Mouse (Mus musculus) E14TG2a.4 (cell line): ENCODE measurements around the gene Id2.

Experiments used
- CTCF ChIP-seq: conservative IDR thresholded peaks from 2 replicates; pipeline ENCODE4 v1.5.1; 2014; ENCODE audit warnings: low read length
- NANOG ChIP-seq: IDR thresholded peaks from 2 replicates; pipeline ENCODE4 v1.6.1; 2014; ENCODE audit warnings: borderline replicate concordance, low read length, mixed read lengths
- POU5F1 ChIP-seq: IDR thresholded peaks from 2 replicates; pipeline ENCODE4 v1.6.1; 2014; ENCODE audit warnings: low read length, borderline replicate concordance

GRCm38 (mm10) chr12:25092751-25093211 lies 4.2 kb downstream of the Id2 start:
- no peak for TF ChIP-seq CTCF
- no peak for TF ChIP-seq POU5F1
- no peak for TF ChIP-seq NANOG
